Mouse (Mus musculus): ENCODE results near the gene Psat1. TPM values are rescaled to one million over a fixed set of nuclear protein-coding genes. Genes with fewer than 3 reads are reported as not detected.

The Psat1 gene
- total and polyA plus RNA-seq, 3 experiments = 340 to 549 (median 423) TPM

GRCm38 (mm10) chr19:15924181-15924865, 22.8 kb downstream of the Psat1 start:
- dilution Hi-C loops (cut with MboI; ENCODE audit: extremely low pct_ligation_motif_present, extremely low pct_unique_long_range_greater_than_20kb, low sequenced_read_pairs) (no loop called here), in situ Hi-C loops (cut with MboI; ENCODE audit: low pct_ligation_motif_present, low pct_unique_long_range_greater_than_20kb, low sequenced_read_pairs) (no loop called here)

GRCm38 (mm10) chr19:15923426-15923825, 23.7 kb downstream of the Psat1 start:
- peak overlapping the region; percentile 91 for H3K9ac ChIP-seq (ENCODE audit: insufficient read depth, low read depth)
- DNase-seq (ENCODE audit: extremely low read depth) = peak; percentile 45
- TF ChIP-seq RCOR1 (conservative IDR thresholded peaks at IDR 0.05; ENCODE audit: low read depth, low read length) = no peak
- no peak for TF ChIP-seq ZMIZ1 (IDR thresholded peaks at IDR 0.05; ENCODE audit: low read depth, low read length)
- no peak for TF ChIP-seq MAFK (IDR thresholded peaks at IDR 0.05; ENCODE audit: insufficient replicate concordance, low read length)
- TF ChIP-seq PAX5 (IDR thresholded peaks at IDR 0.05; ENCODE audit: low read length) = no peak
- no peak for TF ChIP-seq ZNF384 (IDR thresholded peaks at IDR 0.05; ENCODE audit: low read depth, low read length)
- TF ChIP-seq MAZ (IDR thresholded peaks at IDR 0.05; ENCODE audit: low read depth, low read length) = no peak
- TF ChIP-seq NELFE (IDR thresholded peaks at IDR 0.05; ENCODE audit: low read depth, low read length) = no peak
- no peak for TF ChIP-seq ZC3H11A (IDR thresholded peaks at IDR 0.05; ENCODE audit: low read depth, low read length)
- TF ChIP-seq ETS1 (conservative IDR thresholded peaks at IDR 0.05; ENCODE audit: low read depth, low read length) = no peak
- no peak for TF ChIP-seq CHD1 (IDR thresholded peaks at IDR 0.05; ENCODE audit: low read depth, low read length)
- no peak for TF ChIP-seq USF1 (IDR thresholded peaks at IDR 0.05; ENCODE audit: low read depth, low read length)
- TF ChIP-seq EP300 (IDR thresholded peaks at IDR 0.05; ENCODE audit: low read length) = no peak
- TF ChIP-seq IRF4 (IDR thresholded peaks at IDR 0.05; ENCODE audit: low read depth, low read length) = no peak
- TF ChIP-seq SIN3A (IDR thresholded peaks at IDR 0.05; ENCODE audit: low read length) = peak; percentile 79
- no peak for TF ChIP-seq ZKSCAN1 (IDR thresholded peaks at IDR 0.05; ENCODE audit: borderline replicate concordance, low read depth, low read length)
- no peak for TF ChIP-seq JUN (IDR thresholded peaks at IDR 0.05; ENCODE audit: insufficient read depth, low read depth, low read length)
- TF ChIP-seq ELF1 (IDR thresholded peaks at IDR 0.05; ENCODE audit: low read depth, low read length) = no peak
- TF ChIP-seq RAD21 (IDR thresholded peaks at IDR 0.05; ENCODE audit: low read depth, low read length) = no peak
- no peak for TF ChIP-seq KAT2A (IDR thresholded peaks at IDR 0.05; ENCODE audit: insufficient replicate concordance, low read length)
- TF ChIP-seq POLR2A (IDR thresholded peaks at IDR 0.05; ENCODE audit: low read depth, low read length) = no peak
- TF ChIP-seq MAX (IDR thresholded peaks at IDR 0.05; ENCODE audit: low read length) = peak; percentile 25; the same call in 1 of the 2 replicates
- 0 out of 2 replicates have a peak, but pooled peaks have one; percentile 45 for TF ChIP-seq UBTF (IDR thresholded peaks at IDR 0.05; ENCODE audit: low read depth, low read length)
- no peak for TF ChIP-seq E2F4 (IDR thresholded peaks at IDR 0.05; ENCODE audit: insufficient replicate concordance, low read depth, low read length)
- TF ChIP-seq POLR2AphosphoS2 (IDR thresholded peaks at IDR 0.05; ENCODE audit: low read depth, low read length) = no peak
- TF ChIP-seq SMC3 (IDR thresholded peaks at IDR 0.05; ENCODE audit: low read depth, low read length) = no peak
- TF ChIP-seq TCF12 (IDR thresholded peaks at IDR 0.05; ENCODE audit: low read depth, low read length) = no peak
- peak; percentile 90 for TF ChIP-seq MXI1 (IDR thresholded peaks at IDR 0.05; ENCODE audit: low read depth, low read length)
- TF ChIP-seq USF2 (conservative IDR thresholded peaks at IDR 0.05; ENCODE audit: low read depth, low read length) = no peak
- TF ChIP-seq MEF2A (IDR thresholded peaks at IDR 0.05; ENCODE audit: borderline replicate concordance, low read depth, low read length) = no peak
- TF ChIP-seq NRF1 (IDR thresholded peaks at IDR 0.05; ENCODE audit: low read depth, low read length) = no peak

More at GRCm38 (mm10) chr19:15924181-15924865, 22.8 kb downstream of the Psat1 start:
- Histone ChIP-seq H3K27me3 (replicated peaks) (no peaks in the 10 kb centered on the region), H3K36me3 (replicated peaks in 1 of 2; ENCODE audit: control insufficient read depth in 1 of 2, insufficient read depth in 1 of 2, low read length in 1 of 2) (peaks cover 11 to 26% of the 10 kb centered on the region in 2 experiments), H3K4me3 (replicated peaks in 1 of 3; ENCODE audit: low read depth in 2 of 3, low read length in 2 of 3, poor library complexity in 1 of 3) (peak overlapping the region; percentile 88 to 99 (median 97)), H3K9me3 (replicated peaks; ENCODE audit: low read length) (peaks cover 2% of the 10 kb centered on the region), H3K79me2 (replicated peaks; ENCODE audit: control insufficient read depth, extremely low read depth, insufficient read depth, poor library complexity, severe bottlenecking) (peaks cover 44% of the 10 kb centered on the region), H3K4me1 (ENCODE audit: control insufficient read depth in 1 of 2, insufficient read depth in 2 of 2) (peaks cover 3 to 27% of the 10 kb centered on the region in 2 experiments), H3K4me2 (ENCODE audit: insufficient read depth, low read depth, poor library complexity, severe bottlenecking) (peak overlapping the region; percentile 70; the same call in 1 of the 2 replicates), H3K27ac (ENCODE audit: insufficient read depth, low read depth) (peak overlapping the region; percentile 82), H3K9ac (ENCODE audit: insufficient read depth, low read depth) (peak overlapping the region; percentile 91)
- peak; percentile 16 for DNase-seq (ENCODE audit: extremely low read depth)
- TF ChIP-seq CHD1 (IDR thresholded peaks at IDR 0.05; ENCODE audit: low read depth, low read length) = peak; percentile 17; the same call in 1 of the 2 replicates
- no peak for TF ChIP-seq ZMIZ1 (IDR thresholded peaks at IDR 0.05; ENCODE audit: low read depth, low read length)
- no peak for TF ChIP-seq E2F4 (IDR thresholded peaks at IDR 0.05; ENCODE audit: insufficient replicate concordance, low read depth, low read length)
- no peak for TF ChIP-seq ELF1 (IDR thresholded peaks at IDR 0.05; ENCODE audit: low read depth, low read length)
- TF ChIP-seq BHLHE40 (IDR thresholded peaks at IDR 0.05; ENCODE audit: low read depth, low read length) = peak; percentile 68

More at GRCm38 (mm10) chr19:15923426-15923825, 23.7 kb downstream of the Psat1 start:
- peaks cover 17 to 34% of the 10 kb centered on the region in 2 experiments for H3K36me3 ChIP-seq (replicated peaks in 1 of 2; ENCODE audit: control insufficient read depth in 1 of 2, insufficient read depth in 1 of 2, low read length in 1 of 2)
- peak overlapping the region; percentile 70 for H3K4me2 ChIP-seq (ENCODE audit: insufficient read depth, low read depth, poor library complexity, severe bottlenecking)
- dilution Hi-C loops (cut with MboI; ENCODE audit: extremely low pct_ligation_motif_present, extremely low pct_unique_long_range_greater_than_20kb, low sequenced_read_pairs) (no loop called here), in situ Hi-C loops (cut with MboI; ENCODE audit: low pct_ligation_motif_present, low pct_unique_long_range_greater_than_20kb, low sequenced_read_pairs) (no loop called here)
- no peaks in the 10 kb centered on the region for H3K27me3 ChIP-seq (replicated peaks)
- peaks cover 2% of the 10 kb centered on the region for H3K9me3 ChIP-seq (replicated peaks; ENCODE audit: low read length)
- peaks cover 49% of the 10 kb centered on the region for H3K79me2 ChIP-seq (replicated peaks; ENCODE audit: control insufficient read depth, extremely low read depth, insufficient read depth, poor library complexity, severe bottlenecking)
- H3K4me3 ChIP-seq (replicated peaks in 1 of 3; ENCODE audit: low read depth in 2 of 3, low read length in 2 of 3, poor library complexity in 1 of 3) = peak overlapping the region; percentile 88 to 99 (median 97)
- H3K27ac ChIP-seq (ENCODE audit: insufficient read depth, low read depth) = no peak overlapping the region
- peaks cover 3 to 27% of the 10 kb centered on the region in 2 experiments for H3K4me1 ChIP-seq (ENCODE audit: control insufficient read depth in 1 of 2, insufficient read depth in 2 of 2)
